21 mouse cellular contexts compared by ENCODE assay signal in the genomic region with DNA sequence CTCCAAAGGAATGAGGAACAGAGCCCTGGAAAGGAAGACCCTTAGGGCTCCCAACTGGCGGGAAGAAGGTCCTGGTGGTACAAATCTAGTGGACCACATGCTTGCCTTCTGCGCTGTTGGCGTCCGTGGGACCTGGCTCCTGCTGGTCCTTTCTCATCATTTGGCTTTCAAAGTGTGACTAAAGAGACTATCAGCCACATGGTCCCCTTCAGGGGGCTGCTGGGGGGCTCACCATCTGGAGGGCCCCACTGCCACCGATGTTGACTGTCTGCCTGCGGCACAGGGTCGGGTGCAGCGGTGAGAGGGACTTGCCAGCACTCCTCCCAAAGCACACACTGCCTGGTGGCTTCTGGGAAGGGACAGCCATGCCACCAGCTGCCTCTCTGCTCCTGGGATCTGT.
DNase-seq lines count a peak whose midpoint lies in the region; ATAC-seq and TF ChIP-seq lines count a peak whose summit lies in the region.
"Had no signal": no experiment of that assay in that cellular context is flagged by ENCODE, and none has a peak within 500 bp of the region (broad histone marks: within the 10 kb centered on the region; RNA-seq: fewer than 3 reads in every experiment).

No protein-coding gene starts in this region.

- intact Hi-C loops in heart, postnatal 25 days (cut with DNase I): loop anchor here (5.0 kb wide), 1 partner anchor 39 kb away; no protein-coding TSS in a partner anchor

- no peak overlapping the region for H3K9ac ChIP-seq in heart, embryonic 13.5 days
- H3K9ac ChIP-seq: midbrain, embryonic 12.5 days had no signal

- no peak overlapping the region for H3K4me3 ChIP-seq in heart, embryonic 13.5 days
- H3K4me3 ChIP-seq: left cerebral cortex, adult 2 months; midbrain, embryonic 12.5 days had no signal

- no peaks in the 10 kb centered on the region for H3K9me3 ChIP-seq in heart, embryonic 13.5 days
- H3K9me3 ChIP-seq: midbrain, embryonic 12.5 days had no signal

- no peaks in the 10 kb centered on the region for H3K27me3 ChIP-seq in heart, embryonic 13.5 days (replicated peaks)
- H3K27me3 ChIP-seq: midbrain, embryonic 12.5 days had no signal

- no peak for TF ChIP-seq CTCF in brain, embryonic 14.5 days (IDR thresholded peaks at IDR 0.05; ENCODE audit: borderline replicate concordance, extremely low read depth, insufficient read depth, insufficient read length)

- no peak overlapping the region for H3K4me2 ChIP-seq in heart, embryonic 13.5 days
- H3K4me2 ChIP-seq: midbrain, embryonic 12.5 days had no signal

- peaks cover 75% of the 10 kb centered on the region for H3K4me1 ChIP-seq in heart, embryonic 13.5 days

- no peak for ATAC-seq in heart, embryonic 13.5 days (ENCODE audit: extremely low read depth, insufficient number of reproducible peaks, low FRiP score, low TSS enrichment)
- ATAC-seq: forebrain, embryonic 14.5 days; lung, postnatal 0 days had no signal

- H3K36me3 ChIP-seq in heart, embryonic 13.5 days: peaks cover 25% of the 10 kb centered on the region
- H3K36me3 ChIP-seq: midbrain, embryonic 12.5 days had no signal

- 80% methylated on average over 8 of the region's 8 CpGs for WGBS in heart, embryonic 13.5 days

- 0 out of 2 replicates have a peak overlapping the region, but pooled peaks have one; percentile 24 for H3K27ac ChIP-seq in heart, embryonic 13.5 days (replicated peaks)
- H3K27ac ChIP-seq: left cerebral cortex, adult 2 months; macrophage; midbrain, embryonic 12.5 days had no signal

- peak; percentile 70 to 84 for DNase-seq in cerebellum, postnatal 10 days
- no peak for DNase-seq in cerebellum, adult 8-10 months
- no peak for DNase-seq in heart, postnatal 25 days (ENCODE audit: low spot score)
- peak; percentile 49 to 61 for DNase-seq in layer of hippocampus, postnatal 10 days (ENCODE audit: low spot score in 2 of 2)
- DNase-seq in layer of hippocampus, adult 8-10 months (ENCODE audit: low spot score in 2 of 2): no peak
- peak; percentile 19 for DNase-seq in brain, embryonic 14.5 days (ENCODE audit: low read depth)
- DNase-seq in adrenal gland, adult 18-20 months (ENCODE audit: low spot score in 2 of 2): no peak
- DNase-seq: adrenal gland, postnatal 36 days; embryo, embryonic 11 days; gastrocnemius, postnatal 14 days; heart, adult 11 months; heart, postnatal 36 days; kidney, adult 11 months; kidney, postnatal 4 days; layer of hippocampus, adult 9-11 months had no signal

- no peak for TF ChIP-seq POLR2A in brain, embryonic 14.5 days (IDR thresholded peaks at IDR 0.05; ENCODE audit: borderline replicate concordance, extremely low read depth, insufficient read depth, insufficient read length, poor library complexity, severe bottlenecking)

Comparison
In these comparisons a context has a peak if more than half of its experiments do, and no peak if none do; other contexts are left out.
1. DNase-seq: peak in cerebellum, postnatal 10 days (2 of 2), layer of hippocampus, postnatal 10 days (2 of 2) and brain, embryonic 14.5 days (single experiment); none in cerebellum, adult 8-10 months (single experiment), heart, postnatal 25 days (single experiment), layer of hippocampus, adult 8-10 months (0 of 2) and adrenal gland, adult 18-20 months (0 of 2).